Mouse (Mus musculus) midbrain, embryonic 11.5 days (tissue): ENCODE results near the gene Plch1. TPM values are rescaled to one million over a fixed set of nuclear protein-coding genes. Genes with fewer than 3 reads are reported as not detected.

ENCODE experiments used
- ATAC-seq: fragments of 200-750 bp; cut with Nextera tagmentation; 2 replicates; pipeline ENCODE4 v1.8.0; 2017; ENCODE audit warnings: moderate TSS enrichment, moderate library complexity; ENCODE audit not compliant: low FRiP score
- DNase-seq: peaks from one replicate; pipeline ENCODE4 v3.0.0; 2015; ENCODE audit warnings: low spot score; ENCODE audit errors: missing footprints
- H3K27ac ChIP-seq: fragments of 300-500 bp; sonication (generic); 2 replicates; pipeline ENCODE4 v1.5.1; 2014; ENCODE audit warnings: low read depth, low read length
- H3K27me3 ChIP-seq: fragments of 300-500 bp; sonication (generic); 2 replicates; pipeline ENCODE4 v1.6.1; 2014; ENCODE audit warnings: mild to moderate bottlenecking, low read length, moderate library complexity, mixed read lengths; ENCODE audit not compliant: control insufficient read depth, insufficient read depth
- H3K36me3 ChIP-seq: fragments of 300-500 bp; sonication (generic); 2 replicates; pipeline ENCODE4 v1.6.1; 2014; ENCODE audit warnings: mild to moderate bottlenecking, low read length, moderate library complexity, mixed read lengths; ENCODE audit not compliant: control insufficient read depth, insufficient read depth
- H3K4me1 ChIP-seq: fragments of 300-500 bp; sonication (generic); 2 replicates; pipeline ENCODE4 v1.6.1; 2014; ENCODE audit warnings: low read length; ENCODE audit not compliant: control insufficient read depth, insufficient read depth
- H3K4me2 ChIP-seq: fragments of 300-500 bp; sonication (generic); 2 replicates; pipeline ENCODE4 v1.6.1; 2014; ENCODE audit warnings: mild to moderate bottlenecking, moderate library complexity
- H3K4me3 ChIP-seq: fragments of 300-500 bp; sonication (generic); 2 replicates; pipeline ENCODE4 v1.5.1; 2014; ENCODE audit warnings: low read depth, low read length
- H3K9ac ChIP-seq: fragments of 300-500 bp; sonication (generic); 2 replicates; pipeline ENCODE4 v1.6.1; 2014; ENCODE audit warnings: low read length
- H3K9me3 ChIP-seq: fragments of 300-500 bp; sonication (generic); 2 replicates; pipeline ENCODE4 v1.6.1; 2016; ENCODE audit warnings: low read length; ENCODE audit not compliant: control insufficient read depth
- WGBS: fragments of 180-500 bp; shearing (Covaris S2); extraction: QIAGEN DNeasy Blood & Tissue Kit; methylation state at CpG from one replicate; pipeline ENCODE4 v1.1.7; 2014; 5-methylcytosine and 5-hydroxymethylcytosine counted together
- polyA plus RNA-seq: library from polyadenylated mRNA; unstranded; fragments of >200 nt; fragmentation: Nextera tagmentation; extraction: Ambion mirVana; gene quantifications from 2 replicates; pipeline ENCODE4 v1.2.1, GENCODE M21; 2014

Plch1 gene
- polyA plus RNA-seq, 1 experiment from 2014 or later = 38.7 TPM

DNA sequence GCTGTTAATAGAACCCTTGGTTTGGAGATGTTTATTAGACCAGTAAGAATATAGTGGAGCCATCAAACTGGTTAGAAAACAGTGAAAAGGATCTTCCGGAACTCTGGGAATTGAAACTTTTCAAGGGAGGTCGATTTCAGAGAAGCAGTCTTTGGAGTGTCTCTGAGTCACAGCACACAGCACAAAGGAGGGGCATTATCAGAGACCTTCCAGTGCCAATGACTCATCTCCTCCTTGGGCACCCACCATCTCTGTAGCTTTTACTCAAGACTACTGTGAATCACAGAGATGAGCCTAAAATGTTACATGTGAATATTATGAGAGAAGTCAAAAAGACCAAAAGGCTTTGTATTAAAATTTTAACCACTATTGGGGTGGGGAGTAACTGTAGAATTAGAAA lies 93.8 kb downstream of the Plch1 start:
- Histone ChIP-seq H3K4me3 (no peak overlapping the region), H3K4me1 (no peaks in the 10 kb centered on the region), H3K4me2 (no peak overlapping the region), H3K27me3 (no peaks in the 10 kb centered on the region), H3K27ac (no peak overlapping the region), H3K9me3 (no peaks in the 10 kb centered on the region), H3K36me3 (no peaks in the 10 kb centered on the region), H3K9ac (no peak overlapping the region)
- 93% methylated on average over 2 of the region's 2 CpGs for WGBS
- DNase-seq (no peak), ATAC-seq (no peak)

DNA sequence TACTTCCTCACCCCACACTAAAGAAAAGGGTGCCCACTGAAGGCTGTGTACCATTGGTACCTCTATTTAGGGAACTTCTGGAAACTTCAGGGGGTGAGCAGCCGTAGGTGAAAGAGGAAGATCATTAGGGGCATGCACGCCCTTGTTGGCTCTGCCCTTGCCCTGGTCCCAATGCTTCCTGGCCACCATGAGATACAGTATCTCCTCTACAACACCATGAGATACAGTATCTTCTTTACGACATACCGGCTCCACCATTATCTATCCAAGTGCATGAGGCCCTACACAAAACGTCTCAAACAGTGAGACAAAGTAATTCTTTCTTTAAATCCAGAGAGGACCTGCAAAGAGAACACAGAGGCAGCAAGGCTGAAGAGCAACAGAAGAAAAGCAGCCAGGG lies 98.6 kb downstream of the Plch1 start:
- Histone ChIP-seq H3K27me3 (no peaks in the 10 kb centered on the region), H3K4me1 (no peaks in the 10 kb centered on the region), H3K36me3 (no peaks in the 10 kb centered on the region), H3K4me3 (no peak overlapping the region), H3K9ac (no peak overlapping the region), H3K4me2 (no peak overlapping the region), H3K9me3 (no peaks in the 10 kb centered on the region), H3K27ac (no peak overlapping the region)
- 88% methylated on average over 5 of the region's 5 CpGs for WGBS
- ATAC-seq (no peak), DNase-seq (no peak)

DNA sequence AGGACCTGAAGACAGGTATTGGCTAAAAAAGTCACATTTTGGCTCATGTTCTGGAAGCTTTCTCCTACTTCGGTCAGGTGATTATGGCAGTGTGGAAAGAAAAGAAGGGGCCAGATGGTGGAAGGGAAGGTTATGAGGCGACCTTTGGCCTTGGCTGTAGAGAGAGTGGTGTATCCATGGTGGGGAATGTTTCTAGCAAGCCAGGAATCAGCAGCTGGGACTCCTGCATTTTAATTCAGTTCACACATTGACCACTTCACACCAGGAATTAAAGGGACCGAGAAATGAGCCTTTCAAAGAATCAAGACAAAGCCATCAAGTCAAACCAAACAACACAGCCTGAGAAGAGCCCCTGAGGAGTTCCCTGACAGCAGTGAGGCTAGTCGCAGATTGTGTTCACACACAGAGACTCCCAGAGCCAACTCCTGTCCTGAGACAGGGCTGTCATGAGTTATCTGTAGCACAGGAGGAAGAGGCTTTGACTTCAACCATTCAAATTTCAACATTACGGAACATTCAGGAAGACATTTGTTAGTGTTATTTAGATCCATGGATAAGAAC lies 112.4 kb downstream of the Plch1 start:
- peak; percentile 84 for DNase-seq
- ATAC-seq = peak; percentile 63; the same call in 1 of the 2 replicates

DNA sequence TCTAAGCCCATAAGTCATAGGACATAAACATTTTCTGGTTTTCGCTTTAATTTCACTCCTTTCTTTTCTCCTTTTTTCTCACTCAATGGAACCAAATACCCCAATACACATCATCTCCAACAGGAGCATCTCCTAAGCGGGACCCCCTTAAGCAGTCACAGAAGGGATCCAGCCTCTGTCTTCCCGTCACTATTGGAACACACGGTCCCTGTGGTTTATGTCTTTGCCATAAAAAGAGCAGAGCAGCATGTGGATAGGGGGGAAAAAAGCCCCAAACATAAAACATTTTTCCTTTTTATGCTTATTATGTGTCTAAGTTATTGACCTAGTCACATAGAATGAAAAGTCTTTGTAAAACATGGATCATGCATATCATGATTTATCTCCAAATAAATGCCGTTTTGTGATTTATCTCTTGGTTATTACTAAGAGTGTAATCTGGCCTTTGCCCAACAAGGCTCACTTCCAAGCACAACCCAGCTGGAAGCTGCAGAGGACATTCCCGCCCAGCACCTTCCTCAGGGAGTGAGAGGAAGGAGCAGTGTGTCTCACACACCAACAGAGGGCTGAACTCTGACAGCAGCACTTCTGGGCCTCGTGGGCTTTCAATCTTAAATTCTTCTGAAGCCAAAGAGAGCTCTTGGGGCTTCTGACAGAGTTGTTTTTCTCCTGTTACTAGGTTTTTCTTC lies 126.5 kb downstream of the Plch1 start:
- Histone ChIP-seq H3K4me1 (no peaks in the 10 kb centered on the region), H3K27me3 (no peaks in the 10 kb centered on the region), H3K9me3 (no peaks in the 10 kb centered on the region), H3K4me2 (no peak overlapping the region), H3K9ac (no peak overlapping the region), H3K27ac (no peak overlapping the region), H3K4me3 (no peak overlapping the region), H3K36me3 (no peaks in the 10 kb centered on the region)
- WGBS = 88% methylated on average over 7 of the region's 7 CpGs
- DNase-seq (no peak), ATAC-seq (no peak)

More for the DNA sequence above, 112.4 kb downstream of the Plch1 start:
- no peaks in the 10 kb centered on the region for H3K27me3 ChIP-seq
- H3K9me3 ChIP-seq = no peaks in the 10 kb centered on the region
- H3K27ac ChIP-seq = no peak overlapping the region
- H3K4me1 ChIP-seq = no peaks in the 10 kb centered on the region
- H3K9ac ChIP-seq = no peak overlapping the region
- H3K4me3 ChIP-seq = no peak overlapping the region
- WGBS = 45% methylated on average over 5 of the region's 5 CpGs
- H3K4me2 ChIP-seq = no peak overlapping the region
- H3K36me3 ChIP-seq = no peaks in the 10 kb centered on the region

DNA sequence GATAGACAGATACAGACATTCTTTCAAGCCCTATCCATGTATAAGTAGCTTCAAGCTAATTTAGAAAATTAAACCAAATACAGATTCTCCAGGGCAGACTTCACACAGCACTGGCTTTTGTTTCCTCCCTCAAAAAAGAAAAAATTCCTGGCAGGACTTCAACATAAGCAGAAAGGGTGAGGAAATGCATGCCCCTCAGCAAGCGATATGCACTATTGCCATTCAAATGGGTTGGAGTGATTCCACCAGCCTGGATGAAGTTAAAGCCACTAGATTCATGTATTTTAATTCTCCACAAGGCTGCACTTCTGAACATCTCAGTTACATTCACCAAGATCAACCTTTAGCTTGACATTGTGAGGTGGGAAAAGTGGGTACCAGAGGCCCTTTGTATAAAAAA lies 138.5 kb downstream of the Plch1 start:
- no peak overlapping the region for H3K4me2 ChIP-seq
- H3K9me3 ChIP-seq = no peaks in the 10 kb centered on the region
- DNase-seq (no peak), ATAC-seq (no peak)
- no peaks in the 10 kb centered on the region; the same call in 1 of the 2 replicates for H3K4me1 ChIP-seq
- H3K9ac ChIP-seq = no peak overlapping the region
- H3K4me3 ChIP-seq = no peak overlapping the region
- H3K27ac ChIP-seq = no peak overlapping the region
- 97% methylated on average over 1 of the region's 1 CpGs for WGBS
- H3K27me3 ChIP-seq = no peaks in the 10 kb centered on the region
- H3K36me3 ChIP-seq = 0 out of 2 replicates have a peak, but pooled peaks cover under 1% of the 10 kb centered on the region

DNA sequence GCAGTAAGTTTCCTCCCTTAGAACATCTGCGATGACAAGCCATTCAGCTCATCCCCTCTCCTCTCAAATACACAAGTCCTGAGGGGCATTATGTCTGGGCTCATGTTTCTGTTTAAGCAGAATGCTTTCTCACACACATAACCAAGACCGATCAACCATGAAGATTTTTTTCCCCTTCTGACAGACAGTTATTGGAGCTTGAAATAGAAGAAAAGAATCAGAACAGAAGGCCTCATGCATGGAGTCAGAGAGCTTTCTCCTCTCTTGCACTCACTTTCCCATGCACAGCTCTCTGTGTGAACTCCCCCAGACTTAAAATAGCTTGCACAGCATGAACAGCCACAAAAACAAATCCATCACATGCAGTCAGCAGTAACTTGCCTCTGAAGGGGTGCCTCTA lies 159.2 kb downstream of the Plch1 start:
- WGBS = 51% methylated on average over 2 of the region's 2 CpGs
- Histone ChIP-seq H3K9me3 (no peaks in the 10 kb centered on the region), H3K4me2 (no peak overlapping the region), H3K36me3 (0 out of 2 replicates have a peak, but pooled peaks cover 4% of the 10 kb centered on the region), H3K9ac (no peak overlapping the region), H3K27me3 (no peaks in the 10 kb centered on the region), H3K4me3 (no peak overlapping the region), H3K4me1 (0 out of 2 replicates have a peak, but pooled peaks cover 8% of the 10 kb centered on the region), H3K27ac (peak overlapping the region; percentile 63)
- ATAC-seq (peak; percentile 81), DNase-seq (no peak)

DNA sequence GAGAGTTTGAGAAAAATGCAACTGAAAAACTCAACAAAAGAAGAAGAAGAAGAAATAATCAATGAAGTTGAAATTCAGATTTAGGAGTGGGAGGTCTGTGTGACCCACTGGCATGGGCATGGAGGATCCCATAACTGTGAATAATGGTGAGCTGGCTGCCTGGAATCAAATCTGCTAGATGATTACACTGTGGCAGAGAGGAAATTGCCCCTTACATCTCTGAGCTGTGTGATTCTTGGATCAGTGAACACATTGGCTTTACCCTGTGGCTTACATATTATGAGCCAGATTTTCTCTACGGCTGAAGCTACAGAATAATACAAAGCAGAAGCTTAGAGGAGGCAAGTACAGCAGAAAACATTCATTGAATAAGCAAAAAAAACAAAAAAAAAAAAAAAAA lies 170.9 kb downstream of the Plch1 start:
- no peak overlapping the region for H3K4me2 ChIP-seq
- H3K27ac ChIP-seq = no peak overlapping the region
- H3K9ac ChIP-seq = no peak overlapping the region
- ATAC-seq (no peak), DNase-seq (no peak)
- peaks cover 2% of the 10 kb centered on the region; the same call in 1 of the 2 replicates for H3K36me3 ChIP-seq
- no peaks in the 10 kb centered on the region for H3K9me3 ChIP-seq
- no peaks in the 10 kb centered on the region for H3K27me3 ChIP-seq
- 77% methylated on average over 1 of the region's 1 CpGs for WGBS
- no peak overlapping the region for H3K4me3 ChIP-seq
- H3K4me1 ChIP-seq = peaks cover 3% of the 10 kb centered on the region

DNA sequence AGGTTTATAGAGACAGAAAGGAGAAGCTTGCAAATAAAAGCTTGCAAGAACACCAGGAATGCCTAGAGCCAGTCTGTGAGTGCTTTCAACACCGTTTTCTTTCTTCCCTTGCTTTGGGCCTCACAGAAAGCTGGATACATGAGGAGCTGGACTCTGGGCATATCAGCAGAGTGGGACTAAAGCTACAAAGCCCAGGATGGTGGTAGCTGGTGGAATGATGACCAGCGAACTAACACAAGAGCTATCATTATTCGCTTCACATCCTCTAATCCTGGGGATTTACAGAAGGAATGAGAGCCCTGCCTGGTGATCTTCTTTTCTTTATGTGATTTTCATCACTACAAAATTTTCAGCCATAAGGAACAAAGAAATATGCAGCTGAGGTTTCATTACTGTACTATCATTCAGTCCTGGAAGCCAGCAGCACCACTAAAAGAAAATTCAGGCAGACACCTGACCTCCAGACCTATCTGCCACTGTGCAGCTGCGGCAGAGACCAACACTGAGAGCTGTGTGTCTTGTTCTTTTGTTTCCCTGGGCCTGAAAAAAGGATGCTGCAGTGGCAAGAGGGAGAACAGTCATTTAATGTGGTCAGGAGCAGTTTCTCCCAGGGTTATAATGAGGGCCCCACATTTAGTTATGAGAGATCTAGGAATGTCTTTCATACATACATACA lies 172.5 kb downstream of the Plch1 start:
- Histone ChIP-seq H3K27me3 (no peaks in the 10 kb centered on the region), H3K4me2 (no peak overlapping the region), H3K4me1 (peaks cover 3% of the 10 kb centered on the region), H3K36me3 (peaks cover 2% of the 10 kb centered on the region; the same call in 1 of the 2 replicates), H3K27ac (0 out of 2 replicates have a peak overlapping the region, but pooled peaks have one; percentile 35), H3K9ac (no peak overlapping the region), H3K9me3 (no peaks in the 10 kb centered on the region), H3K4me3 (no peak overlapping the region)
- WGBS = 73% methylated on average over 4 of the region's 4 CpGs
- ATAC-seq = peak; percentile 42; the same call in 1 of the 2 replicates
- DNase-seq = no peak

DNA sequence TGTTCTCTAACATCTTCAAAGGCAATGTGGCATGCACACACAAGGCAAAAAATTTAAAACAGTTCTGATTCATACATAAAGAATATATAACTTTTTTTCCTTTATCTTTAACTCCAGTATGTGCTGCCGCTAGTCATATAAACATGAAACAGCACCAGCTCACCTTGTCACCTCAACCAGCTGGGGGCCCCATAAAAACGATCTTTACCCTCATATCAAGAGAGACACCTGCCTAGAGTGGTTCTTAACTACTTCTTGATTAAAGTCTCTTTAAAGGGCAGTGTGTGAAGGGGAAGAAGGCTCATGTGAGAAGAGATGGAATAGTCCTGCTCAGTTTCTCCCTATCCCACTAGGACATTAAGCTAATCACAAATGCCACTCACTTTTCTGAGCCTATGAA lies 205.6 kb downstream of the Plch1 start:
- 88% methylated on average over 2 of the region's 2 CpGs for WGBS
- no peak overlapping the region for H3K27ac ChIP-seq
- no peaks in the 10 kb centered on the region for H3K4me1 ChIP-seq
- peaks cover 2% of the 10 kb centered on the region for H3K36me3 ChIP-seq
- ATAC-seq (no peak), DNase-seq (no peak)
- no peaks in the 10 kb centered on the region for H3K9me3 ChIP-seq
- H3K4me3 ChIP-seq = no peak overlapping the region
- H3K27me3 ChIP-seq = no peaks in the 10 kb centered on the region
- H3K4me2 ChIP-seq = no peak overlapping the region
- no peak overlapping the region for H3K9ac ChIP-seq
